Mouse (Mus musculus) ES-Bruce4 (cell line): ENCODE measurements around the gene Naa15.

Source experiments
- CTCF ChIP-seq: IDR thresholded peaks from one replicate; pipeline ENCODE4 v1.8.1; 2011; ENCODE audit warnings: low read depth, low read length
- EP300 ChIP-seq: IDR thresholded peaks from 2 replicates; pipeline ENCODE4 v1.6.1; 2011; ENCODE audit warnings: low read depth, low read length; ENCODE audit not compliant: insufficient read depth

GRCm38 (mm10) chr3:51407870-51408560, 6.9 kb upstream of the Naa15 start:
- TF ChIP-seq EP300 (no peak), CTCF (no peak)
